Comparison of ENCODE assay signal across 34 mouse cellular contexts in the genomic region with DNA sequence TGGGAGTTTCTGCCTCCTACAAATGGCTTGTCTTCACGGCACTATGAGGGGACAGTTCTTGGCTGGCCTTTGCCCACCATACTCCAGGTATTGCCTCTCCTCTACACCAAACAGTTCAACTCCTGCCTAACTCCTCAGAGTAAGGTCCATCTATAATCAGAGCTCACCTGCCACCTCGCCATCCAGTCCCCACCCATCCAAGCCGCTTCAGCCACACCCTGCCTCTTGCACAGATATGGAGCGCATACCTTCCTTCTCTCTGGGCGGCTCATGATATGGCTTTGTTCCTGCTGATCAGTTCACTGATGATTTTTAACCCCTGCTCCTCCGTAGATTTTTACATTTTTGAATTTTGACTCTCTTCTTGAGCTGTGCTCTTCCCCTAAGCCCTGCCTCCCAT. TPM values are rescaled to one million over a fixed set of nuclear protein-coding genes. Genes with fewer than 3 reads are reported as not detected.
DNase-seq lines count a peak whose midpoint lies in the region; ATAC-seq and TF ChIP-seq lines count a peak whose summit lies in the region.
"Had no signal": no experiment of that assay in that cellular context is flagged by ENCODE, and none has a peak within 500 bp of the region (broad histone marks: within the 10 kb centered on the region; RNA-seq: fewer than 3 reads in every experiment).

No protein-coding gene starts in this region.

- no peaks in the 10 kb centered on the region for H3K27me3 ChIP-seq in liver, adult 2 months (ENCODE audit: control insufficient read depth, insufficient read depth, low read length)
- no peaks in the 10 kb centered on the region for H3K27me3 ChIP-seq in liver, embryonic 11.5 days (replicated peaks; ENCODE audit: control insufficient read depth, insufficient read depth, low read length)
- no peaks in the 10 kb centered on the region for H3K27me3 ChIP-seq in small intestine, adult 2 months (ENCODE audit: control insufficient read depth, insufficient read depth, low read length)
- no peaks in the 10 kb centered on the region for H3K27me3 ChIP-seq in hindbrain, embryonic 13.5 days
- H3K27me3 ChIP-seq: heart, embryonic 15.5 days; limb, embryonic 15.5 days; lung, embryonic 15.5 days; megakaryocyte, embryonic 14.5 days; neural tube, embryonic 13.5 days had no signal

- H3K9ac ChIP-seq in liver, adult 2 months (ENCODE audit: low read depth, low read length) = no peak overlapping the region
- H3K9ac ChIP-seq in liver, embryonic 11.5 days (ENCODE audit: low read depth, low read length) = no peak overlapping the region
- H3K9ac ChIP-seq in hindbrain, embryonic 13.5 days = no peak overlapping the region
- H3K9ac ChIP-seq: heart, embryonic 15.5 days; limb, embryonic 15.5 days; lung, embryonic 15.5 days; midbrain, embryonic 12.5 days had no signal

- peaks cover 27% of the 10 kb centered on the region for H3K4me1 ChIP-seq in liver, adult 2 months (ENCODE audit: control insufficient read depth, insufficient read depth, low read length)
- H3K4me1 ChIP-seq in liver, embryonic 11.5 days (replicated peaks; ENCODE audit: control insufficient read depth, insufficient read depth, low read length) = peaks cover 31% of the 10 kb centered on the region
- H3K4me1 ChIP-seq in small intestine, adult 2 months (ENCODE audit: control insufficient read depth, insufficient read depth, insufficient read length, low read length) = peaks cover 31% of the 10 kb centered on the region
- peaks cover 24% of the 10 kb centered on the region for H3K4me1 ChIP-seq in hindbrain, embryonic 13.5 days (replicated peaks)
- H3K4me1 ChIP-seq: megakaryocyte, embryonic 14.5 days had no signal

- H3K79me2 ChIP-seq in liver, adult 2 months (ENCODE audit: control insufficient read depth, insufficient read depth, low read length) = peaks cover 26% of the 10 kb centered on the region

- no peaks in the 10 kb centered on the region for H3K36me3 ChIP-seq in liver, adult 2 months (ENCODE audit: control insufficient read depth, insufficient read depth, low read length)
- H3K36me3 ChIP-seq in liver, embryonic 11.5 days (ENCODE audit: control insufficient read depth, insufficient read depth, low read length) = no peaks in the 10 kb centered on the region
- no peaks in the 10 kb centered on the region for H3K36me3 ChIP-seq in small intestine, adult 2 months (ENCODE audit: control insufficient read depth, insufficient read depth, low read length)
- H3K36me3 ChIP-seq in hindbrain, embryonic 13.5 days = no peaks in the 10 kb centered on the region
- H3K36me3 ChIP-seq: G1E; heart, embryonic 15.5 days; limb, embryonic 10.5 days; limb, embryonic 15.5 days; lung, embryonic 15.5 days; midbrain, embryonic 12.5 days; neural tube, embryonic 13.5 days had no signal

- H3K4me3 ChIP-seq in liver, adult 2 months (ENCODE audit: insufficient read depth, low read depth, low read length) = no peak overlapping the region
- H3K4me3 ChIP-seq in liver, embryonic 11.5 days (ENCODE audit: low read depth, low read length) = no peak overlapping the region
- no peak overlapping the region for H3K4me3 ChIP-seq in small intestine, adult 2 months (ENCODE audit: low read depth, low read length)
- H3K4me3 ChIP-seq in hindbrain, embryonic 13.5 days = no peak overlapping the region
- H3K4me3 ChIP-seq: erythroblast, embryonic 14.5 days; megakaryocyte, embryonic 14.5 days; myocyte had no signal

- no peaks in the 10 kb centered on the region for H3K9me3 ChIP-seq in liver, embryonic 11.5 days (ENCODE audit: control insufficient read depth, low read length)
- H3K9me3 ChIP-seq in hindbrain, embryonic 13.5 days = no peaks in the 10 kb centered on the region
- H3K9me3 ChIP-seq: G1E; heart, embryonic 15.5 days; limb, embryonic 10.5 days; limb, embryonic 15.5 days; lung, embryonic 15.5 days; midbrain, embryonic 12.5 days; neural tube, embryonic 13.5 days had no signal

- ATAC-seq in liver, embryonic 11.5 days (replicated peaks; ENCODE audit: low FRiP score) = peak; percentile 31; the same call in 1 of the 2 replicates
- ATAC-seq in hindbrain, embryonic 13.5 days (ENCODE audit: low FRiP score) = no peak

- TF ChIP-seq POLR2A in liver, adult 2 months (IDR thresholded peaks at IDR 0.05; ENCODE audit: extremely low read depth, insufficient read depth, low read length) = no peak
- no peak for TF ChIP-seq POLR2A in small intestine, adult 2 months (IDR thresholded peaks at IDR 0.05; ENCODE audit: low read depth, low read length)

- peak overlapping the region; percentile 75 for H3K27ac ChIP-seq in liver, adult 2 months (replicated peaks; ENCODE audit: insufficient read depth, low read depth, low read length)
- H3K27ac ChIP-seq in liver, embryonic 11.5 days (ENCODE audit: low read depth, low read length) = no peak overlapping the region
- H3K27ac ChIP-seq in small intestine, adult 2 months (ENCODE audit: insufficient read depth, low read depth, low read length) = peak overlapping the region; percentile 97
- no peak overlapping the region for H3K27ac ChIP-seq in hindbrain, embryonic 13.5 days
- H3K27ac ChIP-seq: heart, embryonic 15.5 days; hindbrain, postnatal 0 days; limb, embryonic 10.5 days; limb, embryonic 15.5 days had no signal

- no peak for DNase-seq in liver, adult 2 months (ENCODE audit: extremely low read depth, low read depth, low spot score)
- DNase-seq in liver (no peak), MN1 (ENCODE audit: low spot score) (no peak)
- no peak for DNase-seq in liver, embryonic 11.5 days (ENCODE audit: low spot score)
- DNase-seq in yolk sac, embryonic 10.5 days (ENCODE audit: low spot score) = peak; percentile 71
- DNase-seq in kidney, adult 18-20 months = no peak
- DNase-seq: adrenal gland, postnatal 36 days; gastrocnemius, postnatal 10 days; kidney, adult 2 months; kidney, postnatal 4 days; lung, postnatal 36 days; thymus, postnatal 4 days had no signal

- H3K4me2 ChIP-seq in liver, embryonic 11.5 days = no peak overlapping the region
- no peak overlapping the region for H3K4me2 ChIP-seq in hindbrain, embryonic 13.5 days

- TF ChIP-seq CTCF in liver, adult 2 months (IDR thresholded peaks at IDR 0.05; ENCODE audit: low read depth, low read length) = no peak
- TF ChIP-seq CTCF in small intestine, adult 2 months (IDR thresholded peaks at IDR 0.05; ENCODE audit: extremely low read depth, insufficient read length, insufficient replicate concordance, low read depth, low read length) = no peak

- 88% methylated on average over 6 of the region's 6 CpGs for WGBS in liver, adult 2 months
- WGBS in liver, embryonic 11.5 days = 58% methylated on average over 6 of the region's 6 CpGs
- WGBS in small intestine, adult 2 months = 34% methylated on average over 6 of the region's 6 CpGs
- WGBS in hindbrain, embryonic 13.5 days = 91% methylated on average over 6 of the region's 6 CpGs

RNA-seq across cellular contexts. Expression of a gene that starts 53.3 kb away (rescaled TPM):
- not detected in 2 replicates for total RNA-seq in liver, adult 2 months (2014; rRNA removed)
- polyA plus RNA-seq in liver, adult 2 months (2012; rRNA removed) = not detected in 2 replicates
- polyA plus RNA-seq in liver, embryonic 11.5 days (2014; fragmentation: Nextera tagmentation; extraction: Ambion mirVana) = 0.39 TPM in 1 of 2 replicates, not detected in the other
- polyA plus RNA-seq in small intestine, adult 2 months (2012; rRNA removed) = not detected in 2 replicates
- polyA plus RNA-seq in hindbrain, embryonic 13.5 days (2015; fragmentation: Nextera tagmentation; extraction: Ambion mirVana) = not detected in 2 replicates
- total RNA-seq: adrenal gland, adult 18-20 months; adrenal gland, postnatal 36 days; common myeloid progenitor, adult 5-6 weeks; G1E; gastrocnemius, postnatal 10 days; heart, postnatal 25 days; hindbrain, postnatal 0 days; layer of hippocampus, adult 8-10 months; layer of hippocampus, postnatal 25 days; midbrain, postnatal 0 days had no signal
- polyA plus RNA-seq: brain, embryonic 14.5 days; embryonic facial prominence, embryonic 14.5 days; erythroblast, embryonic 14.5 days; G1E; gonadal fat pad, adult 2 months; heart, embryonic 15.5 days; hindbrain, postnatal 0 days; kidney, adult 2 months; midbrain, postnatal 0 days; myocyte; neural tube, embryonic 13.5 days had no signal

RNA-seq across cellular contexts. Expression of a gene that starts 58.7 kb away (rescaled TPM):
- total RNA-seq in liver, adult 2 months (2014; rRNA removed) = 18.3 and 23.6 TPM in 2 replicates
- polyA plus RNA-seq in liver, adult 2 months (2012; rRNA removed) = 13.4 and 16.5 TPM in 2 replicates
- polyA plus RNA-seq in liver, embryonic 11.5 days (2014; fragmentation: Nextera tagmentation; extraction: Ambion mirVana) = 6.7 and 7.6 TPM in 2 replicates
- 4.6 and 12.2 TPM in 2 replicates for polyA plus RNA-seq in small intestine, adult 2 months (2012; rRNA removed)
- 5.0 and 6.1 TPM in 2 replicates for polyA plus RNA-seq in hindbrain, embryonic 13.5 days (2015; fragmentation: Nextera tagmentation; extraction: Ambion mirVana)
- polyA plus RNA-seq: erythroblast, embryonic 14.5 days; G1E had no signal

Comparison
In these comparisons a context has a peak if more than half of its experiments do, and no peak if none do; other contexts are left out.
1. H3K27ac ChIP-seq: peak in liver, adult 2 months (single experiment) and small intestine, adult 2 months (single experiment); none in liver, embryonic 11.5 days (single experiment) and hindbrain, embryonic 13.5 days (single experiment).